Mouse (Mus musculus) MN1 (cell line): ENCODE results near the gene Nr1d2.
"Not testable (repeated sequence)": the region's sequence is repeated elsewhere in the genome, so short reads cannot be mapped to it uniquely, and the experiment has no call there.

Experiments used
- DNase-seq: peaks from one replicate; pipeline ENCODE4 v3.0.0-alpha.2; 2016; ENCODE audit warnings: low spot score

The Nr1d2 gene

DNA sequence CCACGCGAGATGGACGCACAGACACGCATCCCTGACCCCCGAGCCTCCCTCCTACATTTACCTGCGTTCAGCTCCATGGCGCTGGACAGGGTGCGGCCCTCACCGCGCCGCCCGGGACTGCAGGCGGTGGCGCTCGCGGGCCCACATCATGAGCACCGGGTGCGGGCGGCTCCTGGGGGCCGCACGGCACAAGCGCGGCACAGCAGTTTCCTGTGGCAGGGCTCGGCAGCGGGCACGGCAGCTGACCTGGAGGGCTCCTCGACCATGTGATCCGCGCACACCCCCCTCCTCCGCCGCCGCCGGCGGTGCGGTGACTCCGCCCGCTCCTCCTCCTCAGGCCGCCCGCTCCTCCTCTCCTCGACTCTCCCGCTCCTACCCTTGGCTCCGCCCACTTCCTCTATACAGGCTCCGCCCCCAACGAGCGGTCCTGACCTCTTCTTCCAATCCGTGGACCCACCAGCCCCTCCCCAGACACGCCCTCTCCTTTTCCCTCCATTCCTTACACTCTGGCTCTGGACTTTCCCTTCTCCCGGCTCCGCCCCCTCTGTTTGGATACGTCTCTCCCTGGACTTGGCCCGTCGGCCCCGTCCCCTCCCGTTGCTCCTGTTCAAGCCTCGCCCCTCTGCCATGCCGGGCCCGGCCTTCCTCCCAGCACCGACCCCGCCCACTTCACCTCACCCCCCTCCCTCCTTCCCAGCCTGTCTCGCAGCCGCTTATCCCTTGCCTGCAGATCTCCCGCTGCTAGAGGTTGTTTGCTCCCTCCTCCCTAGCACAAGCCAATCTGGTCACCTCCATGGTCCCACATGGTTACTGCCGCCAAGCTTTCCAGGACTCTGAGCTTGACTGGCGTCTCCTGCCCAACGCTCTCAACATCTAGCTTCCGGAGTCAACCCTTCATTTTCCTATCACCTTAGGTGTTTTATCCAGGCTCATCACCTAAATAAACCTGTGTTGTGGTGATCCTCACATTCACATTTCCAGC, at the start of gene Nr1d2:
Gene Nr1d2 (minus strand): TSS at position 378 of the 982 bp plus-strand sequence.
- peak; percentile 97 for DNase-seq

DNA sequence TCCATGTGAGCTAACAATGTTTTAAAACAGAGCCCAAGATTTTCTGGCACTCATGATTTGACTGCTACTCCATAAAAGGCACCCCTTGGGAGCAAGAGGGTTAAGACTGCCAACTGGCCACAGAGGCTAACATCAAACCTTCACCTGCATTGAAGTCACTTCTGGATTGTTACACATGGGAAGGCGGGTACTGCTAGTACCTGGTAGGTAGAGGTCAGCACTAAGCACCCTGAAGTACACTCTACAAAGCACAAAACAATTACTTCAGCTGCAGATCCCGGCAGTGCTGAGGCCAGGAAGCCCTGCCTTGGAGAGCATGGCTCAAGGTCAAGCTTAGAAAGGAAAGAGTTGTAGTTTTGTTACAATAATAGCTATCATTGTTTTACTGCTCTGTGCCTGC, 48.5 kb upstream of the Nr1d2 start:
- no peak for DNase-seq

DNA sequence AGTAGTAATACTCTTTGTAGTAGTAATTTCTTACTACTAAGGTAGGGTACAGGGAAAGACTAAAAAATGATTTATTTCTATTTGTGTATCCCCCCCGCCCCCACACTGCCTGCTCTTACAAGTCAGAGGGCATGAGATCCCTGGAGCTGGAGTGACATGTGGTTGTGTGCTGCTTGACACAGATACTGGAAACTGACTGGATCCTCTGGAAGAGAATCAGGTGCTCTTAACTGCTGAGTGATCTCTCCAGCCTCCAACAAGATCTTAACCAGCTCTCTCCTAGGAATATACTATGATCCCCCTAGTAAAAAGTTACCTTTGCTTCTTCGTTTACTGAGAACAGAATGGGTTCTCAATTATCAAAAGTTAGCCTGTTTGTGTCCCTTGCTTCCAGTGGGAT, 47.5 kb upstream of the Nr1d2 start:
- no peak for DNase-seq

DNA sequence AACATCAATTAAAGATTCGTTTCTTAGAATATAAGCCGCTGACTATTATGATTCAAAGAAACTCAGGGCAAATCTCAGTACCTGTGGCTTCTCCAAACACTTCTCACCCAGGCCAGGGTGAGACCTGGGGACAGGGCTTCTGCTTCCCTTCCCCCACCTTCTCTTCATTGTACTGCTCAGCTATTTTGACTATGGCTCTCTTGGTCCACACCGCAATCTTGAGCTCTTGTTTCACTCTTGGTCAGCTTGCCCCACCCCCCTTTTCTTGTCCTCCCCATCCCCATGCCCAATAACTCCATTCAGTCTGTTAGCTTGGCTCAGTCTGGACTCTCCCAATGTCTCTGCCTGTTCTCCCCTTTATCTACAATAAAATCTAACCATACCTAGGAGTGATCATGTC, 46.5 kb upstream of the Nr1d2 start:
- no peak for DNase-seq

DNA sequence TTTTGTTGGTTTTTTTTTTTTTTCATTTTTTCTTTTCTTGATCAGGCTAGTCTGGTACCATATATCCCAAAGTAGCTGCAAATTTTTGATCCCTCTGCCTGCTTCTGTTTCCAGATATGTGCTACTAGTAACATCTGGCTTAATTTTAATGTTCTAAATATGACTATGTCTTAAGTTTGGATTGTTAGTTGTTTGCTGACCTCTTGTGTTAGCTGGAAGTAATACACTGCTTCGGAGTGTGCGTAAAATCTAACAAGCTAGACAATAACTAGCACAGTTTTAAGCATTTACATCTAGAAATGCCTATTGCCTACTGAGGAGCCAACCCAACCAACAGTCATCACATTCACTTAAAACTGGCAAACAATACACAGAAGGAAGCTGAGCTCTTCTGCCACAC, 45.7 kb upstream of the Nr1d2 start:
- peak; percentile 29 for DNase-seq

DNA sequence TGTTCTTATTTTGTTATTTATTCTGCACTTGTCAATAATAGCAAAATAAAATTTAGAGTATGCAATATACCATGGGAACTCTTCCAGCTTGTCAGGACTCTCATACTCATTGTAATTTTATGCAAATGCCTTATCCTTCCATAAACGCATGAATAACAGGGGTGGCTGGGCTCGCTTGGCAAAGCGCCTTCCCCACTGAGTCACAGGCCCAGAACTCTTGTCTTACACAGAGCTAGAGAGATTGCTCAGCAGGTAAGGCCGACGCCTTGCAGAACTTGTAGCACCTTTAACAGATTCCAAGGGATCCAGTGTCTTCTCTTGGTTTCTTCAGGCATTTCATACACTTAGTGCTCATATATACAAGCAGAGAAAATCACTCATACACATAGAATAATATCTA, 41.4 kb upstream of the Nr1d2 start:
- DNase-seq: no peak

DNA sequence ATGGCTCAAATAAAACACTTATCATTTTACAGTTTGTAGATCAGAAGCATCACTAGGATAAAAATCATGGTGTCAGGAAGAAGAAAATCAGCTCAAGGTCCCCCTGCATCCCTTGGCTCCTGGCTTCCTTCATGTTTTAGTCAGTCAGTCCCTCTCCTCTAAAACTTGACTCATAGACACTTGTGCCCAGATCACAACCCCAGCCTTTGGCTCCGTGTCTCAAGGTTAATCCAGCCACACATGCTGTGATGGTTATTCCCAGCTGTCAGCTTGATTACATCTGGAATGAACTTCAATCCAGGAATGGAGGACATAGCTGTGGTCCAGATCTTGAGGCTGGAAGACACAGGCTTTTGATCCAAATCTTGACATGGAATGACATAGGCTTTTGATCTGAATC, 35.6 kb upstream of the Nr1d2 start:
- no peak for DNase-seq

DNA sequence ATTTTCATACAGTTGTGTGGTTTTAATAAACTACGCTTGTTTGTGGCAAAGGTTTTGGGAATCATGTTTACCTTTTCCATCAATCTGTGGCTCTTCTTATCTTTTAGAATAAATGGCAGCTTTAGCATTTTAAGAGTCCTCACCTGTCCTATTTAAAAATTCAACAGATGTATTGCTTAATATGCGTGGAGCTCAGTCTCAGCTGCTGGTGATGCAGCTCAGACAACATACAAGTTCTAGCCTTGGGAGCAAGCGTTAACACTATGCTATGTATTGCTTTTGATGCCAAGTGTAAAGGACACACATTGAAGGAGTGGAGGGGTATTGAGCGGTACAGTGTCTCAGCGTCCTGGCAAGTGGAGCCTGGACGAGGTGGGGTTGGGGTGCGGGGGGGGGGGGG, 32.7 kb upstream of the Nr1d2 start:
- DNase-seq: peak; percentile 11

DNA sequence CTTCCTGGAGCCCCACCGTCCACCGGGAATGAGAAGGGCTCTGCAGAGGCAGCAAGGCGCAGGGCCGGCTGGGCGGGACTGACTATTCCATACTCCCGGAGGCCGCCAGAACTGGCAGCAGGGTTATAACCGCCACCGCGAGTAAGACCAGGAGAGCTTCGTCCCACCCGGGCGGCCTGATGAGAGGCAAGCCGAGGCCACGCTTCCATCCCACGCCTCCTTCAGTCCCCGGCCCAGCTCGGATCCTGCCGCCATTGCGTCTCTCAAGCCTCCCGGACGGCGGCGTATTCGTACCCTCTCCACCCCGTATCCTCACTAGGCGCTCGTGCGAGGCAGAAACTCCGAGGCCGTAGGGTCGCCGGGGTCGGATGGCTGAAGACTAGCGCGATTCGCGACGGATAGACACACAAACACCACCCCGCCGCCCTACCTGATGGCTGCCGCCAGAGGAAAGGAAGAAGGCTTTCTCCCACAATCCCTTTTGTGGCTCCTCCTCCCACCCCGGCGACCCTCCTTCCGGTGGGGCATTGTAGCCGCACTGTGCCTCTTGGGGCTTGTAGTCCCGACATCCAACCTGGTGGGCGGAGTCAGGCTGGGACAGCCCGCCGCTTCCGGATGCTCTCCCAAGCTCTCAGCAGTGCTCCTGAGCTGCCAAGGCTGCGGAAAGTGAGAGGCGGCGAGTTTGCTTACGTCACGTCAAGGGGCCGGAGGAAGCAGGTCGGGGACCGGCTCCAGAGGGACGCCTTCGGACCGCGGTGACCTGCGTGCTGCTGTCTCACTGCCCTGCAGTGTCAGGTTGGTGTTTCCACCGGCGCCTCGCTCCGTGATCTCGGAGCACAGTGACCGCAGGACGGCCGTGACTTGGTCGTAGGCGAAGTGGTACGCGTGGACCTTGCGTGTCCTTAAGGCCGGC, 31.9 kb upstream of the Nr1d2 start, which contains the start of the genes Nkiras1 and Rpl15:
Gene Nkiras1 (plus strand): TSS at position 608 of the 913 bp plus-strand sequence.
Gene Rpl15 (minus strand): TSS at position 863 of the 913 bp plus-strand sequence.
- peak; percentile 97 for DNase-seq

DNA sequence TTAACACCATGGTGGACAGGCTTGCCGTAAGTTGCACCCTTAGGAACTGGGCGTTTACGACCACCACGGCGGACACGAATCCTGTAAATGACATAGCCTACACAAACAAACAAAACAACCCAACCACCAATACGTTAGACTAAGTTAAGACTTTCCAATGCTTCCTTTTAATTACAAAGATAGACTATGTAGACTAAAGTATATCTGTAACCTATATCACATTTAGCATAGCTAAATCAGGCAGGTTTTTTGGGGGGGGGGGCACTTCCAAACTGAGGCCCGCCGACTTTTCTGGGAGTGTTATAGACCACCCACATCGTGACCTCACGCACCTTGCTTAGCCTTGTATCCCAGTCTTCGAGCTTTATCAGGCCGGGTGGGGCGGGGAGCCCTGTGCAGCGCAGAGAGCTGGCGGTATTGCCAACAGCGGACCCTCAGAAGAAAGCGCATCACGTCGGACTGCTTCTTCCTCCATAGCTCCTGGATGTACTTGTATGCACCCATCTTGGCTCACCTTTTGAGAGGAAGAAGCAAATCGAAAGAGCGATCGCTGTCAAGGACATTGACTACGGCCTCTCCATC, 31.1 kb upstream of the Nr1d2 start:
- DNase-seq: not testable (repeated sequence)

DNA sequence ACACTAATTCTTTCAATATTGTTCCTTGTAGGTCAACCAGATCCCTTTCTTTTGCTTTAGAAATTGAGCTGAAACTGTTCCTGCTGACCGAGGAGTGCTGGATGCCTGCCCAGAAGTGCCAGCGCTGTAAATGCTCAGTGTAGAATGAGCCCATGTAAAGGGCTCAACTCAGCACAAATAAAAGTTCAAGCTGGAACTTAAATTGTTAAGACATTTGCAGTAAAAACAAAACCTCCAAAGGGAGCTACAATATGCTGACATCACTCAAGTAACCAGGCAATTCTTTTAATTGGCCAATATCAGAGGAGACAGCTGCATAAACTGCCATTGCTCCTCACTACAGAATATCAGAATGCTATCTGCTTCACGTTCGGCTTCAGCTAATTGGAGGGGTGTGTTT, 24.5 kb upstream of the Nr1d2 start:
- peak; percentile 24 for DNase-seq

DNA sequence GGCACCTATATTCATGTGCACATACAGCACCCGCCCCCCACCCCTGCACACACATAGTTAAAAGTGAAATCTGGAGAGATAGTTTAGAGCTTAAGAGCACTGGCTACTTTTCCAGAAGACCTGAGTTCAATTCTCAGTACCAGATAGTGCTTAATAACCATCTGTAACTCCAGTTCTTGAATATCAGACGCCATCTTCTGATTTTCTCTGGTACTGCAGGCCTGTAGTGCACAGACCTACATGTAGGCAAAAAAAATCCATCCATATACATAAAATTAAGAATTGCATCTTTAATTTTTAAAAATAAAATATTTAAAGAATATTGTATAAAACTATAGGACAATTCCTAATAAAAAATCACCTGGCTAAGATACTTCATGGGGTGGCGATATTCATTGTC, 22.3 kb upstream of the Nr1d2 start:
- no peak for DNase-seq

DNA sequence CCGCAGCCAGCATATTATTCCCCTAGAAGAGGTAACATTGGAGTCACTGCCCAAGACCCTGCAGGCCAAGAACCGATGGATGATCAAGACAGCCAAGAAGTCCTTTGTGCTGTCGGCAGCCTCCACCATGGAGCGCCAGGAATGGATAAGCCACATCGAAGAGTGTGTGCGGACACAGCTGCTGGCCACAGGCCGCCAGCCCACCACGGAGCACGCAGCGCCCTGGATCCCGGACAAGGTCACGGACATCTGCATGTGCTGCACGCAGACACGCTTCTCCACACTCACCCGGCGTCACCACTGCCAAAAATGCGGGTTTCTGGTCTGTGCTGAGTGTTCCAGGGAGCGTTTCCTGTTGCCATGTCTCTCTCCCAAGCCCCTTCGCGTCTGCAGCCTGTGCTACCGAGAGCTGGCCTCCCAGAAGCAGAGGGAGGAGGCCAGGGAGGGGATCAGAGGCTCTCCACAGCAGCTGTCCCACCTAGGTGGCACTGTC, 3.8 kb upstream of the Nr1d2 start:
- DNase-seq: no peak

DNA sequence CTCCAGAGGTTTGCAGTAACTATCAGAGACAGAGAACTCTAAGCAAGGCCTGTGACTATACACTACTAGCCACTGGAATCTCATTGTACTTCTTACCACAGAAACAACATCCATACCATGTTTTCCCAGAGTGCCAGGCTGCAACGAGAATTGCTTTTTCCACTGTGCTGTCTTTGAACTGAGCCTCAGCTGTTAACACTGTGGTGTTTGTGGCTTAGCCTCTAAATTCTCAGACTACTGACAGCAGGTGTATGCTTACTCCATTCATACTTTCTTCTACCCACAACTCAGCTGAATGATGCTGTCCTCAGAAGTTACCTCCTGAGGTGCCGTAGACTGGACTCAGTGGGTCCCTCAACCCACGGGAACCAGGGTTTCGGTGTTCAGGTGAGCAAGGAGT, 2.9 kb upstream of the Nr1d2 start:
- DNase-seq: no peak

DNA sequence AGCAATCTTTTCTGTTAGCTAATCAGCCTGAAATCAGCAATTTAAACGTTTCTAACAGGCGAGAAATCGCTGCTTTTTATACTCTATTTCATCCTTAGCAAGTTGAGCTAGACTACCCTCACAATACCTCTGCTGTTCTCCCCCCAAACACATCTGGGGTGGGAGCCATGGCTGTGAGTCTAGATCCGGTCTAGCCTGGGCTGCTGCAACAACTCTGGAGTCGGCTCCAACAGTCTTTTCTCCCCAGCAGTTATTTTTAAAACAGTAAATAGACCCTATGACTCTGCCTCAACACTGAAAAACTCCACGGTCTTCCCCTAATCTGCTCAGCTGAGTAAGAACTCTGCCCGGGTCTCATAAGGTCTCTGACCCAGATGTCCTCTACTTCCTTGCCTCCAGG, 1.2 kb upstream of the Nr1d2 start:
- no peak for DNase-seq

DNA sequence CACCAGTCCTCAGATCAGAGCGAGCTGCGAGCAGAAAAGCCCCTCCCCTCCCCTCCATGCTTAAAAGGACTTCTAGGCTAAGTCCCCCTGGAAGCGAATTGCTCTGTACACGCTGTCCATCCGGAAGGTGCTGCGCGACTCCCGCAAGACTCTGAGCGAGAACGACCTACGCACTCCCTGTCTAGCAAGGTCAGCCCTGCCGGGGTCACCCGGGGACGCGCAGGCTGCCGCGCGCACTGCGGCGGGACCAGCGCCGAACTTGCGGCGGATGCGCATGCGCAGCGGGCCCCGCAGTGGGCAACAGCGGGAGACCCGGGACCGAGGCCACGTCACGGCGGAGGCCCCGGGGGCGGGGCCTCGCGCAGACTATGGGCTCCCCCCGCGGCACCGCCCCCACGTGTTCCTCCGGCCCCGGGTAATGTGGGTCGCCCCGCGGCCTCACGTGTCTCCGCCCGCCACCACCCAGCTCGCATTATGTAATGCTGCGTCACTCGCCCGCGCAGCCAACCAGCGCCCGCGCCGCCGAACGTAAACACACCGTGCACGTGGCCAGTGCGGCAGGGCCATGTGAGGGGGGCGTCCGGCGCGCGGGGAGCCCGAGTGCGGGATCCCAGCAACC, 687 bp downstream of the Nr1d2 start:
- DNase-seq: peak; percentile 95

DNA sequence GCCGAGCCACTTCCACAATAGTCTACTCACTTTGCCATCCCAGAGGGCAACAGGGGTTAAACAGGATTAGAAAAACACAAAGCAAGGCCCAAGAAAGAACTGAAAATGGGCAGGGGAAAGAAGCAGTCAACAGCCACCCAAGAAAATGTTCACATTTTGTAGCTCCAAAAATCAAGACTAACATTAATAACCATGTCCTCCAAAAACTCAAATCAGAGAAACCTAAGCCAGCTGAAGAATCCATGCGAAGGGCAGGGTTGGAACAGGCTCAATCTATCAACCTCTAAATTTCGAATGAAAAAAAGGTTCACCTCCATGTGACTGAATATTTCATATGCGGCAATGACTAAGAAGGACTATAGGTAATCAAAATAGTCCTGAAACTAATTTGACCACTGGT, 1.5 kb downstream of the Nr1d2 start:
- DNase-seq: no peak

DNA sequence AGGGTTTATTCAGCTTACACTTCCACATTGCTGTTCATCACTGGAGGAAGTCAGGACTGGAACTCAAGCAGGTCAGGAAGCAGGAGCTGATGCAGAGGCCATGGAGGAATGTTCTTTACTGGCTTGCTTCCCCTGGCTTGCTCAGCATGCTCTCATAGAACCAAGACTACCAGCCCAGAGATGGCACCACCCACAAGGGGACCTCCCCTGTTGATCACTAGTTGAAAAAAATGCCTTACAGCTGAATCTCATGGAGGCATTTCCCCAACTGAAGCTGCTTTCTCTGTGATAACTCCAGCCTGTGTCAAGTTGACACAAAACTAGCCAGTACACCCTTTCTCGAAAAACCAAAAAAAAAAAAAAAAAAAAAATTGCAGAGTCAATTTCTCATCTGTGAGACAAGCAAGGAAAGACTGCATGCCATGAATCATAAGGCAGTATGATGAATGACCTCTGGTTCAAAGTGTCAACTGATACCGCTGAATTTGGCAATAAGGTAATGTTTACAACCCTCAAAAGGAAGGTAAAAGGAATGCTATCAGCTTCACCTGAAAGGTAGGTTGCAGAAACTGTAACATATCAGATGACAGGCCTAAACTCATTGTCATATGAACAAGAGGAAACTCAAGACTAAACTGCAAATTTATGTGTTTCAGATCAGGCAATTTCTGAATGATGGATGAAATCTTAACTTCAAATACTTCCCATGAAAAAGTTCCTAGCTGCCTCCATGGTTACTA, 2.3 kb downstream of the Nr1d2 start:
- not testable (repeated sequence) for DNase-seq

DNA sequence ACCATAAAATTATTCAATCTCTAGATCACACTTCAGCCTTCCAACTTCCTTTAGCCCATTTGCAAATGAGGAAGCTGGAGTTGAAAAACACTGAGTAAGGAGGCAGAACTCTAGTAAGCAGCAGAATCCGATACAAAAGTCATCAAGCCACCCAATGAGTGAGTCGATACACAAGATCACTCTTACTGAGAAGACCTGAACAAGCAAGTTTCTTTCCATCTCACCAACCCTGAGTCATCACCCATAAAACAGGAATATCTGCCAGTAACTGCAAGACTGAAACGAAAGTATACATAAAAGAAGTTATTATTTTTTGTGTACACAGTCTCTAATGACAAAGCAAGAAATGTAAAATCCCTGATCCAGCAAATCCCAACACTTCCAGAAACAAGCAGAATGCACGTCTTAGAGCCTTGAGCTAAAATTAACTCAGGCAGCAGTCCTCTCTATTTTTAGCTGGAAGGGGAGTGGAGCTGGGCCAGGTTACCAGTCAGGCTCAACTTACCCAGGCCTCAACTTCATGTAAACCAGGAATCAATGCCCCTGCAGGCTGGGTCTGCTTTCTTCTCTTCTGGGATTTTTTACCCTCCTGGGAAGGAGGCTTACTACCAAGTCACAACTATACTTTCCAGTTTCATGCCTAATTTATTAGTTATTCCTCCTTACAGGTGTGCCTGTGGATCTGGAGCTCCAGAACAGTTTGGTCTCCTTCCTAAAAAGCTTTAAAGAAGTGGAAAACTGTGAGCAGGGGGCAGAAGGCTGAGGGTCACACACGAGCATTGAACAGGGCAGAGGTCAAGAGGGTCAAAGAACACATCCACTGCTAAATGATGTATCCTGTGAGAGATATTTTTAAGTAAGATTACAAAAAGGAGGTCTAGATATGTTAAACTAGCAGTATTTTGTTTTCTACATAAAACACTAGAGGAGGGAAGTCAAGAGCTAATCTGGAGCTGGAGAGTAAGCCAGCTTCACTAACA, 4.7 kb downstream of the Nr1d2 start:
- no peak for DNase-seq

DNA sequence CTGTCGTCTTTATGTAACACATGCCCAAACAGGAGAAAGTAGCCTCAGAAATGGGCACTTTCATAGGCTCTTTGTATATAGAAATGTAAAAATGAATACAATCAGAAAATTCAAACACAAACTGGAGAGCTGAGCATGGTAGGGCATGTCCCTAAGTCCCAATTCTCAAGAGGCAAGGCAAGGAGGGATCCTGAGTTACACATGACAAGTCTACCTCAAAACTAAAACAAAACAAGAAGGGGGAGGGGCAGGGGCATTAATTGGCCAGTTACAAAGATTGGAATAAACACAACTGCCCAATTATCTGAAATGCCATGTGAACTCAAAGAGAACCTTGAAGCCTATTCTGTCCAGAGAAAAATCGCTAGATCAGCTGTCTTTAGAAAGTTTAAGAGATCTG, 5.9 kb downstream of the Nr1d2 start:
- DNase-seq: no peak
